Mouse (Mus musculus): ENCODE results near the gene Setdb2.
A peak's percentile ranks its signal among the peaks of the same experiment; 100 is the strongest.
"Not testable (repeated sequence)": the region's sequence is repeated elsewhere in the genome, so short reads cannot be mapped to it uniquely, and the experiment has no call there.

Setdb2 gene

GRCm38 (mm10) chr14:59440558-59441471, at the start of gene Setdb2, which contains the start of gene Cab39l:
Gene Setdb2, minus strand, starts transcription at chr14:59440884.
Gene Cab39l, plus strand, starts transcription at chr14:59440972.
- DNase-seq (ENCODE audit: low spot score): peak; percentile 95

- no peak for DNase-seq (ENCODE audit: low spot score)
These were observed 44.6 kb upstream of the Setdb2 start for GRCm38 (mm10) chr14:59485247-59485810.

GRCm38 (mm10) chr14:59478699-59479098, 38.0 kb upstream of the Setdb2 start:
- DNase-seq (ENCODE audit: low spot score): peak; percentile 9

- DNase-seq (ENCODE audit: low spot score): no peak
These were observed 30.1 kb upstream of the Setdb2 start for GRCm38 (mm10) chr14:59470781-59471180.

- peak; percentile 16 for DNase-seq (ENCODE audit: low spot score)
These were observed 27.1 kb upstream of the Setdb2 start for GRCm38 (mm10) chr14:59467798-59468197.

GRCm38 (mm10) chr14:59466503-59466902, 25.8 kb upstream of the Setdb2 start:
- DNase-seq (ENCODE audit: low spot score): no peak

GRCm38 (mm10) chr14:59447981-59448380, 7.3 kb upstream of the Setdb2 start:
- DNase-seq (ENCODE audit: low spot score): no peak

- no peak for DNase-seq (ENCODE audit: low spot score)
These were observed 4.7 kb upstream of the Setdb2 start for GRCm38 (mm10) chr14:59445421-59445820.

- no peak for DNase-seq (ENCODE audit: low spot score)
These were observed 755 bp upstream of the Setdb2 start for GRCm38 (mm10) chr14:59441472-59441805.

GRCm38 (mm10) chr14:59440039-59440438, 645 bp downstream of the Setdb2 start:
- no peak for DNase-seq (ENCODE audit: low spot score)

- no peak for DNase-seq (ENCODE audit: low spot score)
These were observed 2.2 kb downstream of the Setdb2 start for GRCm38 (mm10) chr14:59438505-59438904.

- no peak for DNase-seq (ENCODE audit: low spot score)
These were observed 3.3 kb downstream of the Setdb2 start for GRCm38 (mm10) chr14:59437398-59437797.

- DNase-seq (ENCODE audit: low spot score): no peak
These were observed 5.5 kb downstream of the Setdb2 start for GRCm38 (mm10) chr14:59435206-59435605.

GRCm38 (mm10) chr14:59433902-59434301, 6.8 kb downstream of the Setdb2 start:
- no peak for DNase-seq (ENCODE audit: low spot score)

- DNase-seq (ENCODE audit: low spot score): no peak
These were observed 10.1 kb downstream of the Setdb2 start for GRCm38 (mm10) chr14:59430556-59430955.

GRCm38 (mm10) chr14:59422912-59423663, 17.6 kb downstream of the Setdb2 start:
- DNase-seq (ENCODE audit: low spot score): no peak

- DNase-seq (ENCODE audit: low spot score): no peak
These were observed 22.5 kb downstream of the Setdb2 start for GRCm38 (mm10) chr14:59418171-59418570.

- DNase-seq (ENCODE audit: low spot score): not testable (repeated sequence)
These were observed 25.7 kb downstream of the Setdb2 start for GRCm38 (mm10) chr14:59414979-59415378.

- no peak for DNase-seq (ENCODE audit: low spot score)
These were observed 43.7 kb downstream of the Setdb2 start for GRCm38 (mm10) chr14:59396999-59397398.

- no peak for DNase-seq (ENCODE audit: low spot score)
These were observed 45.4 kb downstream of the Setdb2 start, which contains the start of gene Phf11c for GRCm38 (mm10) chr14:59395281-59395680. Gene Phf11c, minus strand, starts transcription at chr14:59395381.

- DNase-seq (ENCODE audit: low spot score): not testable (repeated sequence)
These were observed 50.5 kb downstream of the Setdb2 start for GRCm38 (mm10) chr14:59390181-59390580.

- no peak for DNase-seq (ENCODE audit: low spot score)
These were observed 51.2 kb downstream of the Setdb2 start for GRCm38 (mm10) chr14:59389532-59389931.

All from embryo, embryonic 10 days (tissue).